Mouse (Mus musculus): ENCODE results near the gene Bcl2l10. TPM values are rescaled to one million over a fixed set of nuclear protein-coding genes. Genes with fewer than 3 reads are reported as not detected.

Gene Bcl2l10
- not detected in 2 replicates for polyA plus RNA-seq (2014; fragmentation: Nextera tagmentation; extraction: Ambion mirVana)

- Histone ChIP-seq H3K27ac (ENCODE audit: low read depth, low read length) (no peak within 1 kb of the TSS), H3K9ac (ENCODE audit: low read depth, low read length) (no peak within 1 kb of the TSS), H3K36me3 (ENCODE audit: control insufficient read depth, insufficient read depth, low read length) (no peaks in the 10 kb centered on the region), H3K4me3 (ENCODE audit: low read depth, low read length) (no peak within 1 kb of the TSS), H3K4me2 (no peak within 1 kb of the TSS), H3K4me1 (replicated peaks; ENCODE audit: control insufficient read depth, insufficient read depth, low read length) (no peaks in the 10 kb centered on the region), H3K27me3 (replicated peaks; ENCODE audit: control insufficient read depth, insufficient read depth, low read length) (no peaks in the 10 kb centered on the region), H3K9me3 (ENCODE audit: control insufficient read depth, low read length) (no peaks in the 10 kb centered on the region)
- ATAC-seq (replicated peaks; ENCODE audit: low FRiP score): no peak
- DNase-seq (ENCODE audit: low spot score): no peak
- WGBS: 95% methylated on average over 5 of the region's 5 CpGs
These were observed at the start of gene Bcl2l10 for GRCm38 (mm10) chr9:75347458-75347857. Bcl2l10 (plus strand) TSS chr9:75347758.

GRCm38 (mm10) chr9:75299342-75299741 is 48.2 kb upstream of the Bcl2l10 start:
- ATAC-seq (replicated peaks; ENCODE audit: low FRiP score): no peak
- 76% methylated on average over 2 of the region's 2 CpGs for WGBS
- H3K27ac ChIP-seq (ENCODE audit: low read depth, low read length): no peak overlapping the region

GRCm38 (mm10) chr9:75303033-75303432 is 44.5 kb upstream of the Bcl2l10 start:
- Histone ChIP-seq H3K27me3 (replicated peaks; ENCODE audit: control insufficient read depth, insufficient read depth, low read length) (no peaks in the 10 kb centered on the region), H3K4me1 (replicated peaks; ENCODE audit: control insufficient read depth, insufficient read depth, low read length) (no peaks in the 10 kb centered on the region), H3K9ac (ENCODE audit: low read depth, low read length) (no peak overlapping the region), H3K9me3 (ENCODE audit: control insufficient read depth, low read length) (no peaks in the 10 kb centered on the region), H3K4me3 (ENCODE audit: low read depth, low read length) (no peak overlapping the region), H3K36me3 (ENCODE audit: control insufficient read depth, insufficient read depth, low read length) (no peaks in the 10 kb centered on the region), H3K4me2 (no peak overlapping the region), H3K27ac (ENCODE audit: low read depth, low read length) (no peak overlapping the region)
- ATAC-seq (replicated peaks; ENCODE audit: low FRiP score) (no peak), DNase-seq (ENCODE audit: low spot score) (no peak)
- 71% methylated on average over 2 of the region's 2 CpGs for WGBS

More at GRCm38 (mm10) chr9:75299342-75299741, 48.2 kb upstream of the Bcl2l10 start:
- H3K4me2 ChIP-seq: no peak overlapping the region
- H3K4me1 ChIP-seq (replicated peaks; ENCODE audit: control insufficient read depth, insufficient read depth, low read length): no peaks in the 10 kb centered on the region
- H3K9ac ChIP-seq (ENCODE audit: low read depth, low read length): no peak overlapping the region
- no peak overlapping the region for H3K4me3 ChIP-seq (ENCODE audit: low read depth, low read length)
- no peaks in the 10 kb centered on the region for H3K9me3 ChIP-seq (ENCODE audit: control insufficient read depth, low read length)
- no peaks in the 10 kb centered on the region for H3K27me3 ChIP-seq (replicated peaks; ENCODE audit: control insufficient read depth, insufficient read depth, low read length)
- H3K36me3 ChIP-seq (ENCODE audit: control insufficient read depth, insufficient read depth, low read length): no peaks in the 10 kb centered on the region
- no peak for DNase-seq (ENCODE audit: low spot score)

GRCm38 (mm10) chr9:75303701-75304261 is 43.8 kb upstream of the Bcl2l10 start:
- H3K4me1 ChIP-seq (replicated peaks; ENCODE audit: control insufficient read depth, insufficient read depth, low read length): no peaks in the 10 kb centered on the region
- peak overlapping the region; percentile 49 for H3K4me2 ChIP-seq
- no peak overlapping the region for H3K27ac ChIP-seq (ENCODE audit: low read depth, low read length)
- H3K9me3 ChIP-seq (ENCODE audit: control insufficient read depth, low read length): no peaks in the 10 kb centered on the region
- H3K4me3 ChIP-seq (ENCODE audit: low read depth, low read length): no peak overlapping the region
- no peaks in the 10 kb centered on the region for H3K36me3 ChIP-seq (ENCODE audit: control insufficient read depth, insufficient read depth, low read length)
- ATAC-seq (replicated peaks; ENCODE audit: low FRiP score): no peak
- H3K9ac ChIP-seq (ENCODE audit: low read depth, low read length): no peak overlapping the region
- 29% methylated on average over 16 of the region's 16 CpGs for WGBS
- no peaks in the 10 kb centered on the region for H3K27me3 ChIP-seq (replicated peaks; ENCODE audit: control insufficient read depth, insufficient read depth, low read length)
- no peak for DNase-seq (ENCODE audit: low spot score)

GRCm38 (mm10) chr9:75304286-75304685 is 43.3 kb upstream of the Bcl2l10 start:
- Histone ChIP-seq H3K27ac (ENCODE audit: low read depth, low read length) (no peak overlapping the region), H3K4me2 (peak overlapping the region; percentile 49)

GRCm38 (mm10) chr9:75306126-75306898 is 41.2 kb upstream of the Bcl2l10 start, which contains the start of gene Gnb5:
Gnb5 (plus strand) TSS chr9:75306288.
- no peak within 1 kb of the TSS for H3K4me2 ChIP-seq
- WGBS: 75% methylated on average over 11 of the region's 11 CpGs

More at GRCm38 (mm10) chr9:75304286-75304685, 43.3 kb upstream of the Bcl2l10 start:
- Histone ChIP-seq H3K4me3 (ENCODE audit: low read depth, low read length) (no peak overlapping the region), H3K9ac (ENCODE audit: low read depth, low read length) (no peak overlapping the region), H3K27me3 (replicated peaks; ENCODE audit: control insufficient read depth, insufficient read depth, low read length) (no peaks in the 10 kb centered on the region), H3K36me3 (ENCODE audit: control insufficient read depth, insufficient read depth, low read length) (no peaks in the 10 kb centered on the region), H3K9me3 (ENCODE audit: control insufficient read depth, low read length) (no peaks in the 10 kb centered on the region), H3K4me1 (replicated peaks; ENCODE audit: control insufficient read depth, insufficient read depth, low read length) (no peaks in the 10 kb centered on the region)
- DNase-seq (ENCODE audit: low spot score) (no peak), ATAC-seq (replicated peaks; ENCODE audit: low FRiP score) (no peak)
- 30% methylated on average over 7 of the region's 7 CpGs for WGBS

GRCm38 (mm10) chr9:75307015-75307414 is 40.5 kb upstream of the Bcl2l10 start:
- Histone ChIP-seq H3K9ac (ENCODE audit: low read depth, low read length) (no peak overlapping the region), H3K27ac (ENCODE audit: low read depth, low read length) (no peak overlapping the region), H3K36me3 (ENCODE audit: control insufficient read depth, insufficient read depth, low read length) (no peaks in the 10 kb centered on the region), H3K4me3 (ENCODE audit: low read depth, low read length) (no peak overlapping the region), H3K9me3 (ENCODE audit: control insufficient read depth, low read length) (no peaks in the 10 kb centered on the region), H3K27me3 (replicated peaks; ENCODE audit: control insufficient read depth, insufficient read depth, low read length) (no peaks in the 10 kb centered on the region), H3K4me2 (no peak overlapping the region), H3K4me1 (replicated peaks; ENCODE audit: control insufficient read depth, insufficient read depth, low read length) (no peaks in the 10 kb centered on the region)
- ATAC-seq (replicated peaks; ENCODE audit: low FRiP score) (no peak), DNase-seq (ENCODE audit: low spot score) (no peak)
- 78% methylated on average over 5 of the region's 5 CpGs for WGBS

More at GRCm38 (mm10) chr9:75306126-75306898, 41.2 kb upstream of the Bcl2l10 start, which contains the start of gene Gnb5:
- H3K4me3 ChIP-seq (ENCODE audit: low read depth, low read length): no peak within 1 kb of the TSS
- H3K9ac ChIP-seq (ENCODE audit: low read depth, low read length): no peak within 1 kb of the TSS
- ATAC-seq (replicated peaks; ENCODE audit: low FRiP score) (no peak), DNase-seq (ENCODE audit: low spot score) (no peak)
- H3K36me3 ChIP-seq (ENCODE audit: control insufficient read depth, insufficient read depth, low read length): no peaks in the 10 kb centered on the region
- no peaks in the 10 kb centered on the region for H3K4me1 ChIP-seq (replicated peaks; ENCODE audit: control insufficient read depth, insufficient read depth, low read length)
- H3K27ac ChIP-seq (ENCODE audit: low read depth, low read length): no peak within 1 kb of the TSS
- H3K27me3 ChIP-seq (replicated peaks; ENCODE audit: control insufficient read depth, insufficient read depth, low read length): no peaks in the 10 kb centered on the region
- H3K9me3 ChIP-seq (ENCODE audit: control insufficient read depth, low read length): no peaks in the 10 kb centered on the region

- H3K27me3 ChIP-seq (replicated peaks; ENCODE audit: control insufficient read depth, insufficient read depth, low read length): no peaks in the 10 kb centered on the region
- no peak overlapping the region for H3K9ac ChIP-seq (ENCODE audit: low read depth, low read length)
- no peak for ATAC-seq (replicated peaks; ENCODE audit: low FRiP score)
- H3K4me3 ChIP-seq (ENCODE audit: low read depth, low read length): no peak overlapping the region
- no peak for DNase-seq (ENCODE audit: low spot score)
- H3K9me3 ChIP-seq (ENCODE audit: control insufficient read depth, low read length): no peaks in the 10 kb centered on the region
- 58% methylated on average over 5 of the region's 5 CpGs for WGBS
- H3K4me2 ChIP-seq: no peak overlapping the region
- H3K36me3 ChIP-seq (ENCODE audit: control insufficient read depth, insufficient read depth, low read length): no peaks in the 10 kb centered on the region
- H3K4me1 ChIP-seq (replicated peaks; ENCODE audit: control insufficient read depth, insufficient read depth, low read length): no peaks in the 10 kb centered on the region
- no peak overlapping the region for H3K27ac ChIP-seq (ENCODE audit: low read depth, low read length)
These were observed 38.9 kb upstream of the Bcl2l10 start for GRCm38 (mm10) chr9:75308621-75309020.
